Mouse (Mus musculus): ENCODE results near the gene Tgif1.

- TF ChIP-seq CTCF (IDR thresholded peaks at IDR 0.05; ENCODE audit: low read depth) (no peak), EP300 (IDR thresholded peaks at IDR 0.05; ENCODE audit: low read depth) (no peak)
Observed at GRCm38 (mm10) chr17:70838031-70838430, 15.3 kb downstream of the Tgif1 start.

Measured in liver, embryonic 14.5 days (tissue).